Mouse (Mus musculus) MEL-GATA-1-ER (cell line): ENCODE measurements around the gene Iscu.
"Not testable (repeated sequence)": the region's sequence is repeated elsewhere in the genome, so short reads cannot be mapped to it uniquely, and the experiment has no call there.

Source experiments
- DNase-seq: peaks from one replicate; pipeline ENCODE4 v3.0.0-alpha.2; 2012; ENCODE audit warnings: low read depth; ENCODE audit errors: extremely low read depth

The Iscu gene

DNA sequence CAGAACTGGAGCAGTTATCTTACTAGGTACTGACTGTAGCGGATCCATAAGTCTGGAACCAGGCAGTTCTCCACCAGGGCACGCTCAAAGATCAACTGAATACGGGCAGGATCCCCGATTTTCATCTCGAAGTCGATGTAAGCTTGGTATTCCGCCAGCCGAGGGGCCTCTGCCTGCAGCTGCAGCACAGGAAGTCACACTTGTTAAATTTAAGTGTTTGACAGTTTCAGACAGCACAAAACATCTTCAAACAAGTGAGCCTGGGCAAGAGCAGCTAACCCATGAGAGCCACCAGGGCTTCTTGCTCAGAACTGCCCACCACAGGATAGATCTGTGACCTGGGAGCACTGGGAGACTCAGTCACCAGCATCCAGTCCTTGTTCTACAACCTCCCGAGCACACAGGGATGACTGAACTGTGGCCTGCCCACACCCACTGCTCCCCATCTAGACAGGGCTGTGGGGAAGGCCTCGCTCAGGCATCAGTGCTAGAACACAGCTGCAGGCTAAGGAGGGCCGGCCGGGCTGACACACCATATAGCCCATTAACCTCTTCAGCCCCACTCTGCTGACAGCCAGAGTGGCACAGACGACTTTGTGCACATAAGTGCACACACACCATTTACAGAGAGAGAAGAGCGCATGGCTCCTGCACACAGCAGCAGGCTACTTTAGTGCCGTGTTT, 17.1 kb upstream of the Iscu start:
- DNase-seq = no peak

- no peak for DNase-seq
Observed at GRCm38 (mm10) chr5:113761585-113761984, 11.0 kb upstream of the Iscu start.

- no peak for DNase-seq
Observed at GRCm38 (mm10) chr5:113764426-113764825, 8.1 kb upstream of the Iscu start.

GRCm38 (mm10) chr5:113765641-113766526, 6.7 kb upstream of the Iscu start:
- DNase-seq = no peak

DNA sequence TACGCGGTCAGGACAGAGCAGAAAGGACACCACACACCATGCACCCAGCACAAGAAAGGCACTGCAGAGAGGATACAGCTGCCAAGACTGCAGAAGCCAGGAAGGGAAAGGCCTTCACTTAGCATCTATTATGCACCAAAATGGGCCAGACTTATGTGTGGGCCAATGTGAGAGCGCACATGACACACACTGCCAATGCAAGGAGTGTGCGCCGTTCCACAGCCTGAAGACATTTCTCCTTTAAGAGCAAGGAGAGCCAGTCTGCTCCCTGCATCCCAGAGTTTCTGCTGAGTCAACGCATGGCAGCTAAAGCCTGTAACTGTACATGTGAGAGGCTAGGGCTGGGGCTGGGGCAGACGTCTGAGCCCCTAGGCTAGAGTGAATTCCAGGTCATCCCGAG, 3.7 kb upstream of the Iscu start:
- DNase-seq = no peak

GRCm38 (mm10) chr5:113771213-113772162, 1.1 kb upstream of the Iscu start:
- peak; percentile 82 for DNase-seq

DNA sequence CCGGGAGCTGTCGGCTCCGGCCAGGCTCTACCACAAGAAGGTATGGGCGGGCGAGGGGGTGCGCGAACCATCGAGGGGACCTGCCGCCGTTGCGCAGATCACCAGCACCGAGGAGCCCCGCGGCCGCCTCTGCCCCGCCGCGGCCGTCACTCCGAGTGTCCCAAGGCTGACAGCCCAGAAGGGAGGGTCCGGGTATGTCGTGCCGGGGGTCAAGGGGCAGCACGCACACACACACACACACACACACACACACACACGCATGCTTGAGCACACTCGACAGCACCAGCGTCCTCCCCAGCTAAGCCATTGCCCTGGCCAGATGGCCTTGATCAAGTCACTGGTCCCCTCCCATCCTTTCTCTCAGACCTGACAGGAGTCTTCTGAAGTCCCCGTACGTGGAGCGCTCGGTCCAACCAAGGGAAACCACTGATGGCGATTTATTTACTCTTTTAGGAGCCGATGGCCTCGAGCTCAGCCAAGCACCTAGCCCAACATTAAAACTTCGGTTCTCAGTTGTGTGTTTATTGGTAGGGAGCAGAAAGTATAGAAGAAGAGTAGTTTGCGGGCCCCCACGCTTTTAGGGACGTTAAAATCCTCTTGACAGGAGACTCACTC, 464 bp downstream of the Iscu start:
- DNase-seq = no peak

GRCm38 (mm10) chr5:113773664-113774063, 1.1 kb downstream of the Iscu start:
- peak; percentile 66 for DNase-seq

DNA sequence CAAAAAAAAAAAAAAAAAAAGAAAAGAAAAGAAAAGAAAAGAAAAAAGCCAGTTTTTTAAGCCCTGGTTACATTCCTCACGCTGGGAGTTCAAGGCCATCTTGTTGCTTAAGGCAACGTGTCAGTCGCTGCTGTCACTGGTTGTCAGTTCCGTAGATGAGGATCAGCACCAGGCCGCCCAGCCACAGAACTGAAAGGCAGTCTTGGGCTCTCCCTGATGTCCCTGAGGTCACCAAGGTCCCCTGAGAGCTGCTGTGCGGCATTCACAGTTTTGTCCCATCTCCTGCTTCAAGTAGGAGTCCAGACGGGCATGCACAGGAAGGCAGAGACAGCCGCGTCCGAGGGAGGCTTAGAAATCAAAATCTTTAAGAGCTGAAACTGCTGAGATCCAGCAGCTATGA, 3.0 kb downstream of the Iscu start:
- DNase-seq = no peak

DNA sequence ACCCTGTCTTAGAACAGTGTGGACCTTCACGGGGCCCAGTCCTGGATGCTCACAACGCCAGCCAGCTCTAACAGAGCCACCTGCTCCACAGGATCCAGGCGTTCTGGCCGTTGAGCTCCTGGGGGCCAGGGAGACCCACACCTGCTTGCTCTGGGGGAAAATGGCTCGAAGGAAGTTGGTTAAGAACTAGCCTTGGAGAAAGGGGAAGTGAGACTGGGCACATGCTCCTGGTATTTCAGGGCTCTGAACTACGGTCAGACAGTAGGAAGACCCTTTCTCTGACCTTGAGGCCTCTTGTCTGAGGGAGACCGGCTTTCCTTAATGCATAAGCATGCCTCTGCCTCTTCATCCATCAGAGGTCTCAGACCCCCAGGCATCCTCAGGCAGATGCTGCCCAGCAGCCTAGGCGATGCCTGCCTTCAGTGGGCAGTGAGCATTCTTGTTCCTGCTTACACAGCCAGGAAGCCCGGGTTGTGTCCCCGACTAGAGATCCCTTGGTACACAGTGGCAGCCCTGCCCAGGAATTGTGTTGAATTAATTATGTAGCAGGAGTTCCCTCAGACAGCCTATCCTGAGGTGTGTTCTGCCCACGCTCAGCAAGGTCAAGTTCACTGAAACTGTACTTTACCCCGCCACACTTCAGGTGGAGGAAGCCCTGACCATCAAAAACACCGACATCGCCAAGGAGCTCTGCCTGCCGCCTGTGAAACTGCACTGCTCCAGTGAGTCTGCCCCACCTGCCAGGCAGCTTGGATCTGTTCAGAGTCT, 3.8 kb downstream of the Iscu start:
- DNase-seq = no peak

DNA sequence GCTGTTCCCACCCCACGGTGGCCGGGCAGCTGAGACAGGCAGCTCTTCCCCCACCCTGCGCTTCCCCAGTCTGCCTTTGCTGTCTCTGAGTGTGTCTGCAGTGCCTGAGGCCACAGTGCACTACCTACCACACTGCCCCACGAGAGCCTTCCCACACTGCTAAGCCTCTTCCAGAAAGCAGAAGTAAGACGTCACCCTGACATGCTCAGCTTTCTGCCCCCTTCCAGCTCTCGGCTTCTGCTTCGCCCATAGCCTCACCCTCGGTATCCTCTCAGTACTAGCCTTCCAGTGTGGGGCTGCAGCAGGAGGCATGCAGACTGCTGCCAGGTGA, 4.3 kb downstream of the Iscu start:
- DNase-seq = no peak

DNA sequence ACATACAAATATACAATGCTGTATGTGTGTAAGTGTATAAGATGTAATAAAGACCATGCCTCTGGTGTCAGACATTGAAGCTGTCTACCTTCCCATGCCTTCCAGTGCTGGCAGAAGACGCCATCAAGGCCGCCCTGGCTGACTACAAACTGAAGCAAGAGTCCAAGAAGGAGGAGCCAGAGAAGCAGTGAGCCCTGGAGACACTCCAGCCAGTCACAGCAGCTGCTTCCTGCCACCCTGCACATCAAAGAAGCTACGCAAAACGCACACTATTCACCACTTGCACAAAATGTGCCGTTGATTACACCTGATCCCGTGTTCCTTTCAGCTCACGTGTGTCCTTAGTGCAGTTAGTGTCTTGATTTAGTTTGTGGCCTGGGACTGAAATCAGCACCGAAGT, 5.2 kb downstream of the Iscu start:
- not testable (repeated sequence) for DNase-seq

GRCm38 (mm10) chr5:113779569-113779968, 7.0 kb downstream of the Iscu start:
- DNase-seq = no peak

GRCm38 (mm10) chr5:113780082-113780752, 7.7 kb downstream of the Iscu start:
- no peak for DNase-seq

DNA sequence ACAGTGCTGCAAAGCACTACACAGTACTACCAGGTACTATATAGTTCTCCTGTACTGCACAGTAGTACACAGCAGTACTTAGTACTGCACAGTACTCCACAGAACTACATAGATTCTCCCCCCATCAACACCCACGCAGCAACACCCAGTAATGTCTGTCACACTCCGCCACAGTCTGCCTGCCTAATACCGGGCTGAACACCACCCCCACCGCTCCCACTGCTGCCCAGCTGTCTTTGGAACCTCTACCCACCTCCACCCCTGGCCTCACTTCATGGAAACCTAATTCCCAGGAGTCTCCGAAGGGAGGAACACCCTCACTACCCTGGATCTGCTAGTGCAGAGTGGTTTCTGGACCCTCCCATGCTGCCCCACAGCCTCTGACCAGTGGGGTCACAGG, 8.2 kb downstream of the Iscu start:
- DNase-seq = no peak

DNA sequence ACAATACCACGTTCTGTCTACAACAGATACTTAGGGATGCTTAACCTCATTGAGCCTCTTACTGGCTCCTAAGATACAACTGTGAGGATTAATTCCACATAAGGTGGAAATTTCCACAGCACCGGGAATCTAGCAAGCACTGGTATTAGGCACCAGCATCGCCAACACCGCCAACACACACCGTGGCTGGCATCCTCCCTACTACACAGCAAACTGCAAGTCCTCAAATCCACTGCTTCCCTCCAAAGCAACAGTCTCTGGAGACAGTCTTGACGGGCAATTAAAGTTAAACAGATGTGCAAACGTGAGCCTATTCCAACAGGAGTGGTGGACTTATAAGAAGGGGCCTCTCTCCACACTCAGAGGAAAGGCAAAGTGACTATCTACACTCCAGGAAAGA, 8.7 kb downstream of the Iscu start:
- no peak for DNase-seq

- no peak for DNase-seq
Observed at GRCm38 (mm10) chr5:113781875-113782274, 9.3 kb downstream of the Iscu start.

GRCm38 (mm10) chr5:113782624-113783023, 10.1 kb downstream of the Iscu start:
- DNase-seq = no peak

DNA sequence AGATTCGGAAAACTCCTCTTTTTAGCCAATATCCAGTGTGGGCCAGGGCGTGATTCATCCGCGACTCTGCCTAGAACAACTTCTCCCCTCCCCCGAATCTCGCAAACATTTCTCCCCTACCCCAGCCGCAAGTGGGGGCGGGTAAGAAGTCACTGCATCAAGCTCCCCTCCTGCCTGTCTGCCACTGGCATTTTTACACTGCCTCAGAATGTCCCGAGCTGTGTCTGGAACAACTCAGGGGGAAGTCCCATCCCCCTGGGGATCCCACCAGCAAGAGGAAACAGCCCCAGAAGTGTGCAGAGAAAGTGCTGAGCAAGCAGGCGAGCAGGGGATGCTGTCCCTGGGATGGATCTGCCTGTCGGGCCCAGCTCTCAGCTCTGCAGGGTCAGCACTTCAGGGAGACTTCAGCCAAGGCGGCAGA, 11.0 kb downstream of the Iscu start:
- DNase-seq = no peak

- DNase-seq = not testable (repeated sequence)
Observed at GRCm38 (mm10) chr5:113784104-113784503, 11.6 kb downstream of the Iscu start.
